Mouse (Mus musculus): Measurements from ENCODE around the gene Col6a6.

Col6a6 gene

DNA sequence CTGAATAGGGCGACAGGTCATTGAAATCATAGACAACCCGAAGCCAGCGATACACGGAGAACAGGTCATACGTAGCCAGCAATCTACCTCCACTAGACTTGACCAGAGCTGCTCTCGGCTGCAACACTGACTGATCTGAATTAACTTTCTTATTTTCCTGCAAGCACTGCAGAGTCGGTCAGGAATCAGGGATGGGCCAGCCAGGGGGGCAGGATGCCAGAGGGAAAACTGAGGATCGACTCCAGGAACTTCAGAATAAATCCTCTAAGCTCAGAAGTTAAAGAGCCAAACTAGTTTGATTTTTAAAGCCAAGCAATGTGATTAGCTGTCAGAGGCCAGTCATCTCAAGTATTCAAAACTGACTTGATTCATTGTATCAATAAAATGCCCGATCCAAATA lies 88.5 kb downstream of the Col6a6 start:
- in situ Hi-C loops (cut with MboI, MseI): no loop called here

- in situ Hi-C loops (cut with MboI, MseI): no loop called here
Measured at GRCm38 (mm10) chr9:105737448-105737847, 90.5 kb downstream of the Col6a6 start.

DNA sequence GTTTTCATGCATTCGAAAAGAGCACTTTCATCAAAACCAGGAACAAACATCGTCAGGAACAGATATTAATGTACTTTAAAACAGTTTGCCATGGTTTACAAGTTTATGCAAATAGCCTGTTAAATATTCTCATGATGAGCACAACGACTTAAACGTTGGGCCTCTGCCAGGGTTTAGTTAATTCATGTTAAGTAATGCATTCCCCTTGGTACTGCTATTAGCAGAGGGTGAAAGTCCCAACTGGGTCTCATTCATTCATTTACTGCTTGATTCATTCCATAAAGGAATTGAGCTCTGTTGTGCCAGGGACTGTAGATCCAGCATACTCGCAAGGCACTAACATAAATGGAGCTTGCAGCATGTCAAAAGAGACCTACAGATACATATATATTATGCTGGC lies 92.8 kb downstream of the Col6a6 start:
- in situ Hi-C loops (cut with MboI, MseI): no loop called here

GRCm38 (mm10) chr9:105734651-105735050 lies 93.3 kb downstream of the Col6a6 start:
- in situ Hi-C loops (cut with MboI, MseI): no loop called here

GRCm38 (mm10) chr9:105731976-105732375 lies 96.0 kb downstream of the Col6a6 start:
- in situ Hi-C loops (cut with MboI, MseI): no loop called here

- in situ Hi-C loops (cut with MboI, MseI): no loop called here
Measured at GRCm38 (mm10) chr9:105720430-105720829, 107.5 kb downstream of the Col6a6 start.

GRCm38 (mm10) chr9:105719851-105720395 lies 108.0 kb downstream of the Col6a6 start:
- in situ Hi-C loops (cut with MboI, MseI): no loop called here

DNA sequence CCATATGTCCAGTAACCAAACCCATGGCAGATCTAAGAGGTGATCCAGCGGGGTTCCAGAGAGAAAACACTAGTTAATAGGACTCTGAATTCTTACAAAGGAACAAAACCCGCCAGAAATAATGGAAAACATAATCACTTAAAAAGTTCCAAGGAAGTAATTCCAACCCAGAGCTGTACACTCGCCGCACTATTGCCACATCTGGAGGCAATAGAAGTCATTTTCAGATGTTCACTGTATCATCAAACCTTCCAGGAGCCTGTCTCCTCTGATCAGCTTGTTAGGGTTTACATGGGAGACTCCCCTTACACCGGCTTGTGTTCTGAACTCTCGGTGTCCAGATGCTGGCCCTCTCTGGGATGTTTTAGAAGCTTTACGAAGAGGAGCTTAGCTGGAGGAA lies 108.6 kb downstream of the Col6a6 start:
- in situ Hi-C loops (cut with MboI, MseI): no loop called here

GRCm38 (mm10) chr9:105712049-105712448 lies 115.9 kb downstream of the Col6a6 start:
- in situ Hi-C loops (cut with MboI, MseI): no loop called here

GRCm38 (mm10) chr9:105705011-105705410 lies 122.9 kb downstream of the Col6a6 start:
- in situ Hi-C loops (cut with MboI, MseI): no loop called here

DNA sequence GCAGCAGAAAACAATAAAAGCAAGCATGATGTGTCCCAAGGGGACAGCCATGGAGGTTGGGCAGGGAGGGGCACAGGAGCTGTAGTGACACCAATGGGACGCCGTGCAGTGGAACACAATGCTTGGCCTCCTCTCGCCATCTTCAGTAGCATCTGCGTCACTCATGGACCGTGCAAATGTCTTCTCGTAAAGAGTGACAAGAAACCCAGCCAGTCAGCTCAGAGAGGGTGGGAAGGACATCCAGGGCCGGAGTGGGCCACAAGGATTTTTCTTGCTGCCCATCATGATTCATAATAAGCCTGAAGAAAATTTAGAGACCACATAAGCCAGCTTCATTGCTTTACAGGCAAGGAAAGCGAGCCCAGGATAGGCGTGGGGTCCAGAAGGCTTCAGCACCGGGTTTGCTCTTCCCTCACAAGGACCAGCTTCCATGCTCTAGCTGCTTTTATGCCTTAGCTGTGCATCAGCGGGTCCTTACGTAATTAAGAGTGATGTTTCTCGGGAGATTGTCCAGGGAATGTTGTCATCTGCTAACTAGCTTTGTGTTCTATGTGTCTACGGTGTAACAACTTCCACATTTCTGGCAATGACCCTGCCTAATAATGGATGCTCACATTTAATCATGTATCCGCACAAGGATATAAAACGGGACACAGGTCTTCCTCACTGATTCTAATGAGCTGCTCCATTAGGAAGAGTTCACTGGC lies 123.6 kb downstream of the Col6a6 start:
- in situ Hi-C loops (cut with MboI, MseI): no loop called here

GRCm38 (mm10) chr9:105701966-105702365 lies 126.0 kb downstream of the Col6a6 start:
- in situ Hi-C loops (cut with MboI, MseI): no loop called here

GRCm38 (mm10) chr9:105700702-105701101 lies 127.3 kb downstream of the Col6a6 start:
- in situ Hi-C loops (cut with MboI, MseI): no loop called here

GRCm38 (mm10) chr9:105697764-105698396 lies 130.1 kb downstream of the Col6a6 start:
- in situ Hi-C loops (cut with MboI, MseI): no loop called here

GRCm38 (mm10) chr9:105696818-105697564 lies 131.0 kb downstream of the Col6a6 start:
- in situ Hi-C loops (cut with MboI, MseI): no loop called here

DNA sequence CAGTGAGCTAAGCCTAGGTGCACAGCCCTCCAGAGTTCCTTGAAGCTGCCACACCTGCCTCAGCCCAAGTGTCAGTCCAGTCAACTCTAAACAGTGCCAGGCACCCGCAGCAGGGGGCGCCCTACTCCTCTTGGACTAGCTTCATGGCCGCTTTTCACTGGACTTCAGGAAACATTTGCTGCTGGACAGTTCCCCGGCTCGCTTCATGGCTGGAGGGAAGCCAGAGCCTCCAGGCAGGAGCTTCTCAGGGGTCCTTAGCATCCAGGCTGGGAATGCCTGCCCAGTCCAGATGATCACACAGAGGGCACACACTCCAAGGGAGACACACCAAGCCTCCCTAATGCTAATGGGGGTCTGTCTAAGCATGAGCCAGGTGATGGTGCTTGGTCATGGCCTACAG lies 134.1 kb downstream of the Col6a6 start:
- in situ Hi-C loops (cut with MboI, MseI): no loop called here

GRCm38 (mm10) chr9:105693056-105693455 lies 134.9 kb downstream of the Col6a6 start:
- in situ Hi-C loops (cut with MboI, MseI): no loop called here

DNA sequence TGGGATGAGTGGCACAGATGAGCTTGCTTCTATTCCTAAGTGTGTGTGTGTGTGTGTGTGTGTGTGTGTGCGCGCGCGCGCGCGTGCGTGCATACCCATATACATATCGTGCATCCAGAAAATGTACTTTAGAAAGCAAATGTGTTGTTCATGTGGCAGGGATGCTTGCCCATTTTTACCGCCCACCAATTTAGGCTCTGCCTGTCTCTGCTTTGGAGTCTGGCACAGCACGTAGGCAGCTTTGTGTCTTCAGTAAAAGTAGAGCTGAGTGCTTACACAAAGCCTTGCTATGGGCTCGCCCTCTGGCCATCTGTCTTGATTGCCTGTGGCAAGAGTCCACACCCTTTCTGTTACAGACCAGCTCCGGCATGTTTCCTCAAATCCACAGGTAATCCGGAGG lies 135.5 kb downstream of the Col6a6 start:
- in situ Hi-C loops (cut with MboI, MseI): no loop called here

GRCm38 (mm10) chr9:105689485-105689884 lies 138.5 kb downstream of the Col6a6 start:
- in situ Hi-C loops (cut with MboI, MseI): no loop called here

GRCm38 (mm10) chr9:105684549-105685165 lies 143.3 kb downstream of the Col6a6 start:
- in situ Hi-C loops (cut with MboI, MseI): no loop called here

DNA sequence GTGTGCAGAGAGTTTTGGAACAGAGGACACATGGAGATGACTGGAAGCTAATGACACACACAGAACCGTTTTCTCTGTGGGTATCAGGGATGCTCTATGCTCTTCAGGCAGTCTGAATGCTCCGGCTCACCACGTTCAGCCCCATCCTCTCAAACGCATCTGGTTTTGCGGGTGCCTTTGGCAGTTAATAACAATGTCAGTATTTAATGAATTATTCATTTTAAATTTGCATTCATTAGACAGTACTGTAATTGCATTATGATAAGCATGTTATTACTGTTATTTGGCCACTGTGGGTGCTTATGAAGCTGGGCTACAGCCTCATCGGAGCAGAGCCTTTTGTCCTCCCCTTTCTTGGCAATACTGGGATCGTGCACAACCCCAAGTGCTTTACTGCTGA lies 146.6 kb downstream of the Col6a6 start:
- in situ Hi-C loops (cut with MboI, MseI): no loop called here

DNA sequence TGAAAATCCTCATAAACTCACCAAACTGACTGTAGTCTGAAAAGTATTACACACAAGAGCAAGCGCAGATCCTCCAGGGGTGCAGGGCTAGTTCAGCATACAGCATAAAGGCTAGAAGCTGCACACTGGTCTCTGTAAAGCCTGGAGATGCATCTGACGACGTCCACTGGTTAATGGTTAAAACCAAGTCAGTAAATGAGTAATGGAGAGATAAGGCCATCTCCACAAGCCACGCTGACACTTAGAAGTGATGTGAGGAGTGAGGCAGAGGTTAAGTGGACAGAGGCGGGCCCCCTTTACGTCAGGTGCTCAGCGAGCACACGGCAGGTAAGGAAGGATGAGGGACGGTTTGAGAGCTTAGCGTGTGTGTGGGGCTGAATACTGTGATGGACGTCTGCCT lies 152.0 kb downstream of the Col6a6 start:
- in situ Hi-C loops (cut with MboI, MseI): no loop called here

Data from T-helper 2 cell (primary cell).